Mouse (Mus musculus) forebrain, embryonic 11.5 days (tissue): Measurements from ENCODE around the gene Mettl18. TPM values are rescaled to one million over a fixed set of nuclear protein-coding genes. Genes with fewer than 3 reads are reported as not detected.
"Not testable (repeated sequence)": the region's sequence is repeated elsewhere in the genome, so short reads cannot be mapped to it uniquely, and the experiment has no call there.

ENCODE experiments used
- ATAC-seq: fragments of 200-750 bp; cut with Nextera tagmentation; replicated peaks from 2 replicates; pipeline ENCODE4 v1.8.0; 2017; ENCODE audit warnings: moderate TSS enrichment; ENCODE audit not compliant: low FRiP score
- DNase-seq: peaks from one replicate; pipeline ENCODE4 v3.0.0-alpha.2; 2017; ENCODE audit warnings: low spot score
- H3K27ac ChIP-seq: fragments of 300-500 bp; sonication (generic); 2 replicates; pipeline ENCODE4 v1.5.1; 2014; ENCODE audit warnings: low read depth, low read length
- H3K27me3 ChIP-seq: fragments of 300-500 bp; sonication (generic); 2 replicates; pipeline ENCODE4 v1.6.1; 2014; ENCODE audit warnings: mild to moderate bottlenecking, low read length, mixed read lengths; ENCODE audit not compliant: control insufficient read depth, insufficient read depth
- H3K36me3 ChIP-seq: fragments of 300-500 bp; sonication (generic); 2 replicates; pipeline ENCODE4 v1.6.1; 2014; ENCODE audit warnings: mild to moderate bottlenecking, low read length, moderate library complexity, mixed read lengths; ENCODE audit not compliant: control insufficient read depth, insufficient read depth
- H3K4me1 ChIP-seq: fragments of 300-500 bp; sonication (generic); replicated peaks from 2 replicates; pipeline ENCODE4 v1.6.1; 2014; ENCODE audit warnings: low read length, mixed read lengths; ENCODE audit not compliant: control insufficient read depth, insufficient read depth
- H3K4me2 ChIP-seq: fragments of 300-500 bp; sonication (generic); 2 replicates; pipeline ENCODE4 v1.6.1; 2014; ENCODE audit warnings: low read depth, mild to moderate bottlenecking, low read length, moderate library complexity, mixed read lengths; ENCODE audit not compliant: severe bottlenecking
- H3K4me3 ChIP-seq: fragments of 300-500 bp; sonication (generic); 2 replicates; pipeline ENCODE4 v1.5.1; 2014; ENCODE audit warnings: low read depth, low read length
- H3K9ac ChIP-seq: fragments of 300-500 bp; sonication (generic); 2 replicates; pipeline ENCODE4 v1.6.1; 2014; ENCODE audit warnings: low read length
- H3K9me3 ChIP-seq: fragments of 300-500 bp; sonication (generic); 2 replicates; pipeline ENCODE4 v1.6.1; 2016; ENCODE audit warnings: low read length, mixed read lengths; ENCODE audit not compliant: control insufficient read depth
- WGBS: fragments of 180-500 bp; shearing (Covaris S2); extraction: QIAGEN DNeasy Blood & Tissue Kit; methylation state at CpG from one replicate; pipeline ENCODE4 v1.1.7; 2014; 5-methylcytosine and 5-hydroxymethylcytosine counted together
- polyA plus RNA-seq: library from polyadenylated mRNA; unstranded; fragments of >200 nt; fragmentation: Nextera tagmentation; extraction: Ambion mirVana; gene quantifications from 2 replicates; pipeline ENCODE4 v1.2.1, GENCODE M21; 2014

Mettl18 gene
- polyA plus RNA-seq, 1 experiment from 2014 or later, result 12.1 TPM

DNA sequence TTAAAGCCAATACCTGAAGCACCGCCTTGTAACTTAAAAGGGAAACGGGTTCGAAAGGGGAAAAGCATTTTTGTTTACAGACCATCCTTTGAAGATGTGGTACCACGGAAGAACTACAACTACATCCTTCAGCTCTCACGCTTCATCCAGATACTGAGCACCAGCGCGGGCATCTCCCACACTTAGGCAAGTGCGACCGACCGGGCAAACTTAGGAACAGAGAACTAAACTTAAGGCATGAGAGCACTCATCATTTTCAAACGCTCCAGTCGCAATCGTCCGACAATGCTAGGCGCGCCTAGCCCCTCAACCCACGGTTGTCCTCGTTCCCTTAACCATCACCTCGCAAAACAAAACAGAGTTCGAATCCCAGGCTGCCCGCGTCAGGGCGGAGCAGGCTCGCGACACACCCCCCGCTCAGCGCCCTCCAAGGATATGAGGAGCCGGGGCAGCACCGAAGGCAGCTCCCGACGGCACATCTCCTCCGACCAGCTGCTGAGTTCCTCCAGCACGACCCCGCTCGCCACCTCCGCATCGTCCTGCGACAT lies 442 bp upstream of the Mettl18 start:
- H3K4me2 ChIP-seq, result peak overlapping the region; percentile 70
- H3K9me3 ChIP-seq, result no peaks in the 10 kb centered on the region
- no peaks in the 10 kb centered on the region for H3K36me3 ChIP-seq
- H3K4me1 ChIP-seq, result no peaks in the 10 kb centered on the region; the same call in 1 of the 2 replicates
- H3K27me3 ChIP-seq, result no peaks in the 10 kb centered on the region
- H3K4me3 ChIP-seq, result peak overlapping the region; percentile 68
- ATAC-seq, result peak; percentile 20; the same call in 1 of the 2 replicates
- H3K9ac ChIP-seq, result peak overlapping the region; percentile 77
- H3K27ac ChIP-seq, result no peak overlapping the region
- DNase-seq, result no peak
- WGBS, result 1% methylated on average over 38 of the region's 38 CpGs

DNA sequence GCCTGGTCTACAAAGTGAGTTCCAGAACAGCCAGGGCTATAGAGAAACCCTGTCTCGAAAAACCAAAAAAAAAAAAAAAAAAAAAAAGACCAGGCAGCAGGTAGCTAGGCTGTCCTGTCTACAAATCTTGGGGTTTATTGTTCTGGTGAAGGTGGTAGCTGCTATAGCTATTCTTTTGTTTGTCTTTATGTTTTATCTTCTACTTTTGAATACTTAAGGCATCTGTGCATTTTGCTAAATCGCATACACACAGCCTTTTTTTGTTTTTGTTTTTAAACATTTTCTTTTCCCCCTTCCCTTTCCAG lies 872 bp downstream of the Mettl18 start:
- Histone ChIP-seq H3K4me1 (no peaks in the 10 kb centered on the region; the same call in 1 of the 2 replicates), H3K36me3 (no peaks in the 10 kb centered on the region), H3K4me3 (peak overlapping the region; percentile 68), H3K27ac (no peak overlapping the region), H3K27me3 (no peaks in the 10 kb centered on the region), H3K9ac (no peak overlapping the region; the same call in 1 of the 2 replicates), H3K9me3 (no peaks in the 10 kb centered on the region), H3K4me2 (peak overlapping the region; percentile 48)
- 91% methylated on average over 1 of the region's 2 CpGs for WGBS
- ATAC-seq, result no peak
- DNase-seq, result no peak

GRCm38 (mm10) chr1:164001831-164002452 lies 7.3 kb downstream of the Mettl18 start:
- Histone ChIP-seq H3K9me3 (no peaks in the 10 kb centered on the region), H3K4me2 (no peak overlapping the region), H3K4me3 (no peak overlapping the region), H3K4me1 (no peaks in the 10 kb centered on the region), H3K27ac (no peak overlapping the region), H3K9ac (no peak overlapping the region), H3K27me3 (no peaks in the 10 kb centered on the region), H3K36me3 (no peaks in the 10 kb centered on the region)
- DNase-seq (no peak), ATAC-seq (no peak)
- WGBS, result 52% methylated on average over 6 of the region's 6 CpGs

- Histone ChIP-seq H3K4me1 (no peaks in the 10 kb centered on the region), H3K9ac (no peak overlapping the region), H3K4me2 (no peak overlapping the region), H3K4me3 (no peak overlapping the region), H3K27me3 (no peaks in the 10 kb centered on the region), H3K27ac (no peak overlapping the region), H3K9me3 (no peaks in the 10 kb centered on the region), H3K36me3 (no peaks in the 10 kb centered on the region)
- ATAC-seq (no peak), DNase-seq (no peak)
- WGBS, result 85% methylated on average over 3 of the region's 3 CpGs
Observed at GRCm38 (mm10) chr1:164004311-164004710, 9.6 kb downstream of the Mettl18 start.

GRCm38 (mm10) chr1:164009235-164009634 lies 14.5 kb downstream of the Mettl18 start:
- Histone ChIP-seq H3K4me2 (no peak overlapping the region), H3K4me3 (no peak overlapping the region), H3K27me3 (no peaks in the 10 kb centered on the region), H3K27ac (no peak overlapping the region), H3K4me1 (no peaks in the 10 kb centered on the region), H3K36me3 (no peaks in the 10 kb centered on the region), H3K9me3 (no peaks in the 10 kb centered on the region), H3K9ac (no peak overlapping the region)
- DNase-seq (no peak), ATAC-seq (no peak)
- WGBS, result 38% methylated on average over 2 of the region's 2 CpGs

- DNase-seq (no peak), ATAC-seq (no peak)
- 89% methylated on average over 1 of the region's 1 CpGs for WGBS
- Histone ChIP-seq H3K4me2 (no peak overlapping the region), H3K27ac (no peak overlapping the region), H3K4me3 (no peak overlapping the region), H3K9me3 (no peaks in the 10 kb centered on the region), H3K4me1 (no peaks in the 10 kb centered on the region), H3K36me3 (no peaks in the 10 kb centered on the region), H3K27me3 (no peaks in the 10 kb centered on the region), H3K9ac (no peak overlapping the region)
Observed at GRCm38 (mm10) chr1:164014616-164015015, 19.9 kb downstream of the Mettl18 start.

DNA sequence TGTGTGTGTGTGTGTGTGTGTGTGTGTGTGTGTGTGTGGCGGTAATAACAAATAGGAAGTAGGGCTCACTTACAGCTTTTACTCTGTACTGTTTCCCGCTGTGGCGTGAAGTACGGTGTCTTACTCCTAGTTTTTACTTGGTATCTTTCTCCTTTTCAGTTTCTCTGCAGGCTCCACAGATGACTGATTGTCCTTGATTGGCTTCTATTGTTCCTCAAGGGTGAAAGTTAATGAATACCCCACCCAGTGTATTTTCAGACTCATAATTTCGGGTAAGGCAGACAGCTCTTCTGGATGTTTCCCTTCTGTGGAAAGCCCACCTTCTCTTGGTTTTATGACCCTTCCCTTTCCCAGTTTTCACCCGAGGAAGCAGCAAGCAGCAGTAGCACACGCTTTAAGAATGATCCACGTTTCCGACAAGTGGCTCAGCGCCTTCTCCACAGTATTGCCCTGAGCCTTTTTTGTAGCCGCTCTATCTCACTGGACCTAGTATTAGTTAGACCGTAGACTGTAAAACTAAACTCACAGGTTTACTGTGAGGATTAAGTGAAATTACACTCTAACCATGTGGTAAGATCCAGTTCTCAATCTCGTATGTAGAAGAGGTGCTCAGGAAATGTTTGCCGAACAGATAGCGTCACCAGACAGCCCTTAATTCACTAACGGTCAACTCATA lies 23.7 kb downstream of the Mettl18 start:
- Histone ChIP-seq H3K4me3 (no peak overlapping the region), H3K27me3 (no peaks in the 10 kb centered on the region), H3K27ac (no peak overlapping the region), H3K4me2 (no peak overlapping the region), H3K9me3 (no peaks in the 10 kb centered on the region), H3K36me3 (no peaks in the 10 kb centered on the region), H3K4me1 (no peaks in the 10 kb centered on the region), H3K9ac (no peak overlapping the region)
- DNase-seq (no peak), ATAC-seq (no peak)
- WGBS, result 90% methylated on average over 16 of the region's 16 CpGs

- WGBS, result 57% methylated on average over 6 of the region's 6 CpGs
- no peaks in the 10 kb centered on the region for H3K4me1 ChIP-seq
- no peak overlapping the region for H3K4me3 ChIP-seq
- DNase-seq (no peak), ATAC-seq (no peak)
- no peak overlapping the region for H3K9ac ChIP-seq
- no peak overlapping the region for H3K4me2 ChIP-seq
- H3K27me3 ChIP-seq, result no peaks in the 10 kb centered on the region
- no peak overlapping the region for H3K27ac ChIP-seq
- H3K9me3 ChIP-seq, result no peaks in the 10 kb centered on the region
- no peaks in the 10 kb centered on the region for H3K36me3 ChIP-seq
Observed at GRCm38 (mm10) chr1:164019789-164020188, 25.1 kb downstream of the Mettl18 start.

- H3K27ac ChIP-seq, DNase-seq, H3K36me3 ChIP-seq, ATAC-seq, H3K4me3 ChIP-seq, H3K27me3 ChIP-seq, H3K4me2 ChIP-seq, H3K4me1 ChIP-seq, H3K9me3 ChIP-seq, H3K9ac ChIP-seq: not testable (repeated sequence)
- WGBS, result 85% methylated on average over 3 of the region's 3 CpGs
Observed at GRCm38 (mm10) chr1:164020746-164021145, 26.1 kb downstream of the Mettl18 start.
